Mouse (Mus musculus) heart, postnatal 10 days (tissue): ENCODE results near the gene Hist1h2bn. TPM values are rescaled to one million over a fixed set of nuclear protein-coding genes. Genes with fewer than 3 reads are reported as not detected.

Experiments
- DNase-seq, 2 experiments: peaks; one replicate each; pipeline ENCODE4 v3.0.0; 2021
- intact Hi-C: fragments of 180-260 bp; cut with DNase I; formaldehyde crosslinking; loops from one replicate; pipeline ENCODE4 v1.15.1; 2025
- total RNA-seq, 2 experiments: library from RNA; stranded (reverse); gene quantifications; 2 replicates each; pipeline ENCODE4 v1.2.3; 2021

Hist1h2bn gene
- total RNA-seq, 2 experiments from 2014 or later: 98.6 to 149 TPM

DNA sequence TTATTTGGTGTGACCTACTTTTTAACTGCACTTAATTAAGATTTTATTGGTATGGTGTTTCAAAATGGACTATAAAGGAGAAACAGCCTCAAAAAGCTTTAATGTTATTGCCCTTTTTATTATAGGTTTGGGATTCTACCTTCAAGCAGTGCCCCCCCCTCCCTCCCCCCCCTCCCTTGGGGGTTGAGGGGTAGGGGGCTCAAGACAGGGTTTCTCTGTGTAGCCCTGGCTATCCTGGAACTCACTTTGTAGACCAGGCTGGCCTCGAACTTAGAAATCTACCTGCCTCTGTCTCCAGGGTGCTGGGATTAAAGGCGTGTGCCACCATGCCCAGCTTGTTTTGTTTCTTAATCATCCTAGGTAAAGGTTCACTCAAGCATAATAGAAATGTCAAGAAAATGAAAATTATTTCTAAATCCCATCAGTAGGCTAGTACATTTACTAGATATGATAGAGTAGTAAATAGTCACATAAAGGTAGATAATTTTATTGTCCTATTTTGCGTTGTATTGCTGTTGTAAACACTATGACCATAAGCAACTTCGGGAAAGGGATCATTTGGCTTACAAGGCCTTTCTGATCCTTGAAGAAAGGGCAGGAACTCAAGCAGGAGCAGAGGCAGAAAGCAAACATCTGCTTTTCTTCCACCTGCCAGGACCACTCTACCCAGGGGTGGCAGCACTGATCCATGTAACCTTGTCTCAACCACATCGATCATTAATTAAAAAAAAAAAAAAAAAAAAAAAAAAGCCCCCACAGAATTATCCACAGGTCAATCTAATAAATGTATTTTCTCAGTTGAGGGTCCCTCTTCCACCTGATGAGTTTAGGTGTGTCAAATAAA, 30.7 kb upstream of the Hist1h2bn start:
- no peak for DNase-seq
- intact Hi-C loops: loop anchor here (5.0 kb wide), 1 partner anchor 54 kb away; no protein-coding TSS in a partner anchor

DNA sequence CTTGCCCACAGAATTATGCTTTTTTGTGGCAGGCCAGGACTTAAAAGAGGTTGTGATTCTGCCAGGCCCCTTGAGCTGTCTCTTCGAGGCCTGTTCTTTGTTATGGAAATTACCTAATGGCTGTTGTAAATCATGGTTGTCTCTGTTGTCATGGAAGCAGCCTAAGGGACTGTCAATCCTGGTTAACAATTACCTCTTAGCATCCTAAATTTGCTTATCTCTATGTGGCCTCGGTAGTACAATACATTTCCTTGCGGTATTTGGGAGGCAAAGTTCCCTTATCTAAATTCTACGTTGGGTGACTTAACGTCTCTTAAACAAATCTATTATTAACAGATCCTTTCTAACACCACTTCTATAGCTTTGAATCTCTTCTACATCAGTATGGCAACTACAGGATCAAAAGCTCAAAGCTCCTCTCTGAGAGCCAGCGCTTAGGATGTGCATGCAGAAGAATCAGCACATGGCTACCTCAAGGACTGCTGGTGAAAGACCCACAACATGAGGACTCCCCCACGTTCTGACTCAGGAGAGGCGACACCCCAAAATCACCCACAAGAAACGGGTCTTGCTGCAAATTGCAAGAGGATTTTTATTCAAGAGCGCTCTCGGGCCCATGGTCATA, 25.9 kb upstream of the Hist1h2bn start:
- no peak for DNase-seq
- intact Hi-C loops: no loop called here

GRCm38 (mm10) chr13:21729544-21729943, 24.4 kb upstream of the Hist1h2bn start:
- intact Hi-C loops: no loop called here
- DNase-seq: no peak

DNA sequence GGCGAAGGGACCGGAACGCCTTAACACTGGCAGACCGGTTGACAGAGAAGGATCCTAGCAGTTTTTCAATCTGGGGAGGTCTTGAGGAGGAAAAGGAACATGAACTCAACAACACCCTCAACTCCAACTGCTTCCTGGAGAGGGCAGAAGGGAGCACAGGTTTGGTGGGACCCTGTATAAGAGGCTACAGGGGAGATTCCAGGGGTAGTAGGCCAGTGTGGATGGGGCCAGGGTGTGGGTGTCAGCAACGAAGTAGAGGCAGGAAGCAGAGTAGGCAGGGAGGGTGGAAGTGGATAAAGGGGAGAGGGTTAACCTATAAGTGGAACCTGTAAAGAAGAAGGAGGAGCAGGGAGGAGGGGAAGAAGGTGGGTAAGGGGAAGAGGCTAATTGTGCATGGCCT, 20.5 kb upstream of the Hist1h2bn start:
- intact Hi-C loops: no loop called here
- no peak for DNase-seq

GRCm38 (mm10) chr13:21734010-21734905, 19.7 kb upstream of the Hist1h2bn start:
- DNase-seq: peak; percentile 91 to 94

DNA sequence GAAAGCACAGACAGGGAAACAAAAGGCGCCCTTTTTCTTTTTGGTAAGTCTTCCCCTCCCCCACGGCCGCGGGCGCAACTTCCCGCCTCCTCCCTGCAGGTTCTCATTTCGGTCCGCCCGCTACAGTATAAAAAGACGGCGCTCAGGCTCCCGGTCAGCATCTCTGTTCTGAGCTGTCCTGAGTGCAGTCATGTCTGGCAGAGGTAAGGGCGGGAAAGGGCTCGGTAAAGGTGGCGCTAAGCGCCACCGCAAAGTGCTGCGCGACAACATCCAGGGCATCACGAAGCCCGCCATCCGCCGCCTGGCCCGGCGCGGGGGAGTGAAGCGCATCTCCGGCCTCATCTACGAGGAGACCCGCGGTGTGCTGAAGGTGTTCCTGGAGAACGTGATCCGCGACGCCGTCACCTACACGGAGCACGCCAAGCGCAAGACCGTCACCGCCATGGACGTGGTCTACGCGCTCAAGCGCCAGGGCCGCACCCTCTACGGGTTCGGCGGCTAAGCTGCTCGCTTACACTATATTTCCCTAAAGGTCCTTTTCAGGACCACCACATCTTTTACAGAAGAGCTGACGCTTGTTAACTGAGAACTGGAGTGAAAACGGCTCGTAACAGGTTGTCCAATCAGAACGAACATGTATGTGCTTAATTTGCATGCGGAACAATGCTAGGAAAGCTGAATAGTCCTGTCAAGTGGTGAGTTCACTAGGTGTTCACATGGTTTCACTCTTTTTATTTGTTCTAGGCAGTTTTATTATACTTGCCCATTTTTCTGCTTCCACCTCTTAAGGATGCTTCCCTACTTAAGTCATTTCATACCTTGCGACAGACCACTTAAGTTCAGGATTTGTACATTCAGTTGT, 18.8 kb upstream of the Hist1h2bn start, which contains the start of gene Hist1h4j:
Gene Hist1h4j, plus strand, starts transcription at position 159 of the 862 bp plus-strand sequence.
- intact Hi-C loops: loop anchor here (1.0 to 2.0 kb wide), 2 partner anchors 14 to 21 kb away; no protein-coding TSS in a partner anchor

More at GRCm38 (mm10) chr13:21734010-21734905, 19.7 kb upstream of the Hist1h2bn start:
- intact Hi-C loops: loop anchor here (1.0 to 2.0 kb wide), 2 partner anchors 15 to 20 kb away; no protein-coding TSS in a partner anchor

GRCm38 (mm10) chr13:21745006-21745405, 8.9 kb upstream of the Hist1h2bn start:
- intact Hi-C loops: no loop called here
- DNase-seq: no peak

More for the DNA sequence above, 18.8 kb upstream of the Hist1h2bn start, which contains the start of gene Hist1h4j:
- DNase-seq: peak; percentile 76 to 80

- intact Hi-C loops: loop anchor here (2.0 to 10.0 kb wide), 2 partner anchors 15 to 2005 kb away; partner anchors contain the start of genes Hist1h2ab, Hist1h3b, Hist1h4b and Hist1h4j
Observed at GRCm38 (mm10) chr13:21749387-21750158, 4.3 kb upstream of the Hist1h2bn start.

DNA sequence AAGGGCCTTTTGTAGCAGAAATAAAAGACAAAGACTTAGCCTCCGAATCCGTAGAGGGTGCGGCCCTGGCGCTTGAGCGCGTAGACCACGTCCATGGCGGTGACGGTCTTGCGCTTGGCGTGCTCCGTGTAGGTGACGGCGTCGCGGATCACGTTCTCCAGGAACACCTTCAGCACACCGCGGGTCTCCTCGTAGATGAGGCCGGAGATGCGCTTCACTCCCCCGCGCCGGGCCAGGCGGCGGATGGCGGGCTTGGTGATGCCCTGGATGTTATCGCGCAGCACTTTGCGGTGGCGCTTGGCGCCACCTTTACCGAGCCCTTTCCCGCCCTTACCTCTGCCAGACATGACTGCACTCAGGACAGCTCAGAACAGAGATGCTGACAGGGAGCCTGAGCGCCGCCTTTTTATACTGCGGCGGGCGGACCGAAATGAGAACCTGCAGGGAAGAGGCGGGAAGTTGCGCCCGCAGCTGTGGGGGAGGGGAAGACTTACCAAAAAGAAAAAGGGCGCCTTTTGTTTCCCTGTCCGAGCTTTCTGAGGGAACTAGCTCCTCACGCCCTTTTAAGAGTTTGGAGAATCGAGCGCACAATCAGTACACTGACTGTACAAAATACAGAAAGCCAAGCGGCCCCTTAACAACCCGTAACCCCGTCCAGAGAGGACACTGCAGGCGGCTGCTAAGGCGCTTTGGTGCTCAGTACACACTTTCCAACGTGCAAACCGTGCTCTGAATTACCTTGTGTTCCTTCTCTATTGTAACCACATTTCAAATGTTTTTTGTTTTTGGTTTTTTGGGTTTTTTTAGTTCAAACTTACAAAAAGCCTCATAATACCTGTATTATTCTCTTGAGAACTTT, 3.5 kb upstream of the Hist1h2bn start, which contains the start of gene Hist1h4k:
Gene Hist1h4k, minus strand, starts transcription at position 347 of the 859 bp plus-strand sequence.
- intact Hi-C loops: loop anchor here (10.0 kb wide), 1 partner anchor 2004 kb away; the partner anchor contains the start of genes Hist1h2ab, Hist1h3b and Hist1h4b

More at GRCm38 (mm10) chr13:21749387-21750158, 4.3 kb upstream of the Hist1h2bn start:
- DNase-seq: no peak

GRCm38 (mm10) chr13:21751417-21751816, 2.5 kb upstream of the Hist1h2bn start:
- intact Hi-C loops: loop anchor here (10.0 kb wide), 1 partner anchor 2003 kb away; the partner anchor contains the start of genes Hist1h2ab, Hist1h3b and Hist1h4b
- no peak for DNase-seq

More for the DNA sequence above, 3.5 kb upstream of the Hist1h2bn start, which contains the start of gene Hist1h4k:
- DNase-seq: peak; percentile 91 to 93

DNA sequence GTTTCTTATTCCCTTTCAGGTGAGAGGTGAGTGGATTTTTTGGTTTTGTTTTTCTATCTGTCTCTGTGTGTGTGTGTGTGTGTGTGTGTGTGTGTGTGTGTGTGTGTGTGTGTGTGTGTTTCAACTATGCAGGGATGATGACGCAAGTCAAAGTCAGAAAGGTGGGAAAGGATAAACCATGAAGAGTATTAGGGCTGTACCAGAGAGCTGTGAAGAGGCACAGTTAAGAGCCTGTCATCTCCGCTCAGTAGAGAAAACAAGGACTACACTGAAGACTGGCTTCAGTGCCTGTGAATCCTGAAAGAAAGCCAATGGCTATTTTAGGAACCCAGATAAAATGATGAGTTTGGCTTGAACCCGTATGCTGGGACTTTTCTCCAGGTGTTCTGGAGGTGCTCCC, 2.1 kb upstream of the Hist1h2bn start:
- DNase-seq: no peak
- intact Hi-C loops: loop anchor here (2.0 to 10.0 kb wide), 2 partner anchors 29 to 2003 kb away; partner anchors contain the start of genes Hist1h1b, Hist1h2ab, Hist1h3b and Hist1h4b

- DNase-seq: no peak
- intact Hi-C loops: loop anchor here (2.0 to 10.0 kb wide), 2 partner anchors 28 to 2002 kb away; partner anchors contain the start of genes Hist1h1b, Hist1h2ab, Hist1h3b and Hist1h4b
Observed at GRCm38 (mm10) chr13:21752356-21752755, 1.6 kb upstream of the Hist1h2bn start.

GRCm38 (mm10) chr13:21753051-21753523, 836 bp upstream of the Hist1h2bn start:
- intact Hi-C loops: loop anchor here (2.0 to 10.0 kb wide), 2 partner anchors 28 to 2002 kb away; partner anchors contain the start of genes Hist1h1b, Hist1h2ab, Hist1h3b and Hist1h4b
- DNase-seq: no peak

DNA sequence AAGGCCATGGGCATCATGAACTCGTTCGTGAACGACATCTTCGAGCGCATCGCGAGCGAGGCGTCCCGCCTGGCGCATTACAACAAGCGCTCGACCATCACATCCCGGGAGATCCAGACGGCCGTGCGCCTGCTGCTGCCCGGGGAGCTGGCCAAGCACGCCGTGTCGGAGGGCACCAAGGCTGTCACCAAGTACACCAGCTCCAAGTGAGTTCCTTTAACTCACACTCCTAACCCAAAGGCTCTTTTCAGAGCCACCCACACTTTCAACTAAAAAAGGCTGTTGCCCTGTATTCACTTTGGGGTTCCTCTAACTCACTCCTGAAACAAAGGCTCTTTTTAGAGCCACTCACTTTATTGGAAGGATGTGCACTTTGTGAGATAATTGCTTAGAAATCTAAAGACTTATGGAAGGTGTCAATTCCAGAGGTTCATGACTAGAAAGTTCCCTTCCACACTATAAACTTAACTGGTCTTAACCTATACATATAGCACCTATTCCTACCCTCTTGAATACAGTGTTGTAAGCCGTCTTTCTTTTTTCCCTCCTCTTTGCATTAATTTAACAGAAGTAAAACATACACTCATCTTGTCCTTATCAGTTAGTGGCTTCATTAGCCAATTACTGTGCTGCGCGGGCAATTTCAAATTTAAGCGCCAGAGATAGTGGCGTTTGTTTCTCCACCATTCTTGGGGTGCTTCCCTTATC, 525 bp downstream of the Hist1h2bn start:
- DNase-seq: peak; percentile 32 to 50
- intact Hi-C loops: loop anchor here (10.0 kb wide), 1 partner anchor 2000 kb away; the partner anchor contains the start of genes Hist1h2ab, Hist1h3b and Hist1h4b

GRCm38 (mm10) chr13:21755707-21756106, 1.8 kb downstream of the Hist1h2bn start:
- DNase-seq: no peak
- intact Hi-C loops: loop anchor here (10.0 kb wide), 1 partner anchor 1999 kb away; the partner anchor contains the start of genes Hist1h2ab, Hist1h3b and Hist1h4b
